Mouse (Mus musculus) olfactory bulb, adult 2 months (tissue): ENCODE results near the gene Cdk4. TPM values are rescaled to one million over a fixed set of nuclear protein-coding genes. Genes with fewer than 3 reads are reported as not detected.

Source experiments
- H3K27ac ChIP-seq: fragments of 200-500 bp; 2 replicates; pipeline ENCODE4 v1.5.1; 2012; ENCODE audit warnings: low read depth, low read length; ENCODE audit not compliant: insufficient read depth
- H3K4me1 ChIP-seq: fragments of 200-500 bp; 2 replicates; pipeline ENCODE4 v1.6.1; 2012; ENCODE audit warnings: low read length; ENCODE audit not compliant: control insufficient read depth, insufficient read depth
- H3K4me3 ChIP-seq: fragments of 200-500 bp; 2 replicates; pipeline ENCODE4 v1.5.1; 2012; ENCODE audit warnings: mild to moderate bottlenecking, low read depth, low read length, moderate library complexity; ENCODE audit not compliant: insufficient read depth
- CTCF ChIP-seq: fragments of 200-500 bp; IDR thresholded peaks from 2 replicates; pipeline ENCODE4 v1.5.1; 2012; ENCODE audit warnings: low read depth, mild to moderate bottlenecking, low read length, moderate library complexity; ENCODE audit not compliant: insufficient read depth
- POLR2A ChIP-seq: fragments of 200-500 bp; IDR thresholded peaks from 2 replicates; pipeline ENCODE4 v1.6.1; 2012; ENCODE audit warnings: mild to moderate bottlenecking, low read depth, low read length, moderate library complexity; ENCODE audit not compliant: insufficient read depth
- WGBS: fragments of 180-500 bp; shearing (Covaris S2); methylation state at CpG from one replicate; pipeline ENCODE4 v1.1.7; 2018; 5-methylcytosine and 5-hydroxymethylcytosine counted together
- polyA plus RNA-seq: library from polyadenylated mRNA; stranded (reverse); fragments of >200 nt; gene quantifications from 2 replicates; pipeline ENCODE4 v1.2.4, GENCODE M21; 2012; ENCODE audit warnings: low replicate concordance; ENCODE audit not compliant: missing spikeins, insufficient read depth, insufficient read length

The Cdk4 gene
- polyA plus RNA-seq, 1 experiment = not detected

DNA sequence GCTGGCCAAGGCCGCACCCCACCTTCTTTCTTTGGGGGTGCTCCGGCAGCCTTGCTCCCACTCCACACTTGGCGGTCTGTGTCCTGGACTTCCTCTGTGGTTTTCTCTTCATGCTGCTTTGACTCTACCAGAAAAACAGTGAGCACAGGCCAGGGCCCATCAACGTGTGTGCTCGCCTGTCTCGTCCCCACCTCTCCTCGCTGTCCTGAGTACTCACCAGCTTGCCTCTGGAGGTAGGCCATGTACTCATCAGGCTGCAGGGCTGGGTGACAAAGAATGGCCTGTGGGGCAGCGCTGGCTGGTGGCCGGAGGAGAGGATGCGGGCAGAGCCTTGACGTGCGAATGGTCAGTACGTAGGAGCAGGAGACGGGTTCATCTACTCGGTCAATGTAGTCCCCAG is 36.5 kb downstream of the Cdk4 start:
- WGBS = 91% methylated on average over 15 of the region's 15 CpGs
- no peak for TF ChIP-seq POLR2A
- TF ChIP-seq CTCF = no peak
- no peak overlapping the region for H3K27ac ChIP-seq
- peaks cover 30% of the 10 kb centered on the region for H3K4me1 ChIP-seq
- H3K4me3 ChIP-seq = no peak overlapping the region

DNA sequence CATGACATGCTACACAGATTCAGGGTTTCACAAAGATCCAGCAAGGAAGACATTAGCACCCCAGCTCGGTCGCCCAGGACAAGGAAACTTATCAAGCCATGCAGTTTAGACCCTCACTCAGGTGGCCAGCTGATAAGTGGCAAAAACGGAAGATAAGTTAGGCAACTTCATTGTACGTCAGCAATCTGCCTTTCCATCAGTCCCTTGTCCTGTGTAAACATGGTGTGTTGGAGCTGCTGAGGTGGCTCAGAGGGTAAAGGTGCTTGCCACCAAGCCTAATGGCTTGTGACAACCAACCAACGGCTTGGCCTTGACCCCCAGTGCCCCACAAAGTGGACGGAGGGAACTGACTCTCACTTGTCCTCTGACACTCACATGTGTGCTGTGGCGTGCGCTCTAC is 37.1 kb downstream of the Cdk4 start:
- Histone ChIP-seq H3K4me1 (peaks cover 27% of the 10 kb centered on the region), H3K27ac (no peak overlapping the region), H3K4me3 (no peak overlapping the region)
- no peak for TF ChIP-seq CTCF
- TF ChIP-seq POLR2A = no peak
- WGBS = 91% methylated on average over 8 of the region's 8 CpGs

DNA sequence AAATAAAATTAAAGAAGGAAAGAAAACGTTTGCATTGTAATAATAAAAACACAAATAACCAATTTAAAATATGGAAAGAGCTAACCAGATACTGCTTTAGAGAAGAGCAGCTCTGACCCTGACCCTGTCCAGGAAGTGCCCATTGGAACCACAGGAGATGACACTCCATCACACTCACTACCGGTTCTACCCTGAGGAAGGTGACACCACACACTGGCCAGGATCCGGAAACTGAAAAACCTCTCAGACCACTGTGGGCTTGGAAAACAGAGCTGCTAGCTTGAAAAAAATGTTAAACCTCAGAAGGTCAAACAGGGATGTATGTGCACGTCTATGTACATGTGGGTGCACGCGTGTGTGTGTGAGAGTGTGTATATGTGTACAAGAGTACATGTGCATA is 37.8 kb downstream of the Cdk4 start:
- peaks cover 21% of the 10 kb centered on the region for H3K4me1 ChIP-seq
- WGBS = 84% methylated on average over 6 of the region's 6 CpGs
- H3K27ac ChIP-seq = no peak overlapping the region
- TF ChIP-seq CTCF (no peak), POLR2A (no peak)
- H3K4me3 ChIP-seq = no peak overlapping the region

DNA sequence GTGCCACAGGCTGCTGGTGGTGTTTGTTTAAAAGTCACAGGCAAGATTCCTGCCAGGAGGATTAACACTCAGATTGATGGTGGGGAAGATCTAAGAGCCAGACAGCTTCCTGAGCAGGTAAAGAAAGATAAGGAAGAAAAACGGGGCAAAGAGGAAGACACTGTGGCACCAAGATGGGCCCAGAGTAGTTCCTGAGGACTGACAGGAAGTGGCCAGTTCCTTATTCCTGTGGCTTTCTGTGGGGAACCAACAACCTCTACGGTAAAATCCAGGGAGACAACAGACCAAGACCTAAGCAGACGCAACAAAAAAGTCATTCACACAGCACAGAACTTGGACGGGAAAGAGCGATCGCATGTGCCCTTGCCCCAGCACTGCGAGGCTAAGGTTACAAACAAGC is 40.3 kb downstream of the Cdk4 start:
- 61% methylated on average over 7 of the region's 7 CpGs for WGBS
- Histone ChIP-seq H3K4me3 (no peak overlapping the region), H3K27ac (no peak overlapping the region), H3K4me1 (no peaks in the 10 kb centered on the region)
- TF ChIP-seq POLR2A (no peak), CTCF (no peak)

DNA sequence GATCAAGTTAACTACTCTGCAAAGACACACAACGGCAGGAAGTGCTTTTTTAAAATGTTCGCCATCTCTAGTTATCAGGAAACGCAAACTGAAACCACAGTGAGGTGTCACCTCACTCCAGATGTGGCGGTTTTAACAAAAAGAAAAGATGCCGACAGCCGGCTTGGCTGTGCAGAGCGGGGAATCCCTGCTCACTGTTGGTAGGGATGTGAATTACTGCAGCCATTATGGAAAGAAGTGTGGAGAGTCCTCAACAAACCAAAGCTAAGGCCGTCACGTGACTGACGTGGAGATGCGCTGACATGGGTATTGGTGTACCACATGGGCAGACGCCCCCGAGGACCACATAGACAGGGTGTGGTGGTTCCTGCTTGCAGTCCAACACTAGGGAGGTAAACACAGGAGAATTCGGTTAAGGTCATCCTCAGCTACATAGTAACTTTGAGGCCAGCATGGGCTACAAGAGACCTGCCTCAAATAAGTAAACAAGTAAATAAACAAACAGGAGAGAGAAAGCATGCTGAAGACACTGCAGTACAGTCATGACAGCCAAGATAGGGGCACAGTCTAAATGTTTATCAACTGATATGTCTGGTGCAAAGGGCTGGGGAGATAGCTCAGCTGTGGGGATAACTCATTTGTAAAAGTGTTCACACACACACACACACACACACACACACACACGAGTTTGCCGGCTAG is 44.4 kb downstream of the Cdk4 start:
- no peaks in the 10 kb centered on the region for H3K4me1 ChIP-seq
- no peak overlapping the region for H3K4me3 ChIP-seq
- 87% methylated on average over 16 of the region's 16 CpGs for WGBS
- no peak overlapping the region for H3K27ac ChIP-seq
- TF ChIP-seq CTCF = no peak
- TF ChIP-seq POLR2A = no peak

DNA sequence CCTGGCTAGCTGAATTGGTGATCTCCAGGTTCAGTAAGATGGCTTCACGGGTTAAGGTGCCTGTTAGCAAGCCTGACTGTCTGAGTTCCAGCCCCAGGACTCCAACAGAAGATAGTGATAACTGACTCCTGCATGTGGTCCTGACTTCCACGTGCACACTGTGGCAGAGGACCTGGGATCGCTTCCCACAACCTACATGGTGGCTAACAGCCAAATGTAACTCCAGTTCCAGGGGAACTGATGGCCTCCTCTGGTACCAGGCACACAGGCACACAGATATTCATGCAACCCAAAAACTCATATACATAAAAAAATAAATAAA is 44.9 kb downstream of the Cdk4 start:
- TF ChIP-seq CTCF = no peak
- no peak for TF ChIP-seq POLR2A
- no peaks in the 10 kb centered on the region for H3K4me1 ChIP-seq
- WGBS = 81% methylated on average over 3 of the region's 3 CpGs
- H3K27ac ChIP-seq = no peak overlapping the region
- no peak overlapping the region for H3K4me3 ChIP-seq

DNA sequence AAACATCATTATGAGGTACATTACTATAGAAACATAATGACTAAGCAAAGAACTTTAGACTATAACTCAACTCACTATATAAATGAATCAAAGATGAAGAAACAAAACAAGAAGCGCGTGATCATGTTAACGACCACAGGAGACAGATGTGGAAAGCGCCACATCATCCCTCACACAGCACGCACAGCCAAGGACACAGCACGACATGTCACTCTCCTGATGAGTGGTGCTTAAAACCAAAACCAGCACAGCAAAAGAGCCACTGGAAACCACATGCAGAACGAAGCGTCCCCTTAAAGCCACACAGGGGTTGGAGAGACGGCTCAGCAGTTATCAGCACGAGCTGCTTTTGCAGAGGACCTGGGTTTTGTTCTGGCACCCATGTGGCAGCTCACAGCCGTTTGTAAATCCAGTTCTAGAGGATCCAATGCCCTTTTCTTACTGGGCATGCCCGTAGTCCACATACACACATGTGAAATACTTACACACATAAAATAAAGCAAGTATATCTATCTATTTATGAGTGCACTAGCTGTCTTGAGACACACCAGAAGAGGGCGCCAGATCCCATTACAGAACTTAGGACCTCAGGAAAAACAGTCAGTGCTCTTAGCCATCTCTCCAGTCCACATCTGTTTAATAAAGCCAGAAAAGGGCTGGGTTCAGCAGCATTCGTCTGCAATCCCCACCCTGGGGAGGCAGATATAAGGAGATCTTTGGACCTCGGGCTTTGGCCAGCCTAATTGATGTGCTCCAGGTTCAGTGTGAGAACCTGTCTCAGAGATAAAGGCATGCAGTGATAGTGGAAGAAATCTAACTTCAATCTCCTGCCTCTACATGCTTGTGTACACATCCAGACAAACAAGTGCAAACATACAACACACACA is 47.9 kb downstream of the Cdk4 start:
- TF ChIP-seq CTCF (no peak), POLR2A (no peak)
- Histone ChIP-seq H3K4me1 (no peaks in the 10 kb centered on the region), H3K27ac (no peak overlapping the region), H3K4me3 (no peak overlapping the region)
- 90% methylated on average over 15 of the region's 15 CpGs for WGBS

DNA sequence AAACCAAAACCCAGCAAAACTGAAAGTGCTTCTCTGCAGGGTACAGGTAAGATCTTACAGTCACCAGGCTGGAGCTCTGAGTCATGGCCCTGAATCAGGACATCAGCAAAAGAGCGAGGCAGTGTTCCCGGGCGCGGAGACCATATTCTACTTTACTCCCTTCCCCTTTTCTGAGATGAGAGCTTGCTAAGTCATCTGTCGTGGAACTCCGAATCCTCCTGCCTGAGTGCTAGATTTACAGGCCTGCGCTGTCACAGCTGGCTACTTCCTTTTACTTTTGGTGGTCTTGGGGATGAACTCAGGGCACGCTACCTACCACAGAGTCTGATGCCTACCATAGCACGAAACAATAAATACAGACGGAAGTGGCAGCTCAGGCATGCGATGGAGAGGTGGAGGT is 51.1 kb downstream of the Cdk4 start:
- TF ChIP-seq POLR2A (no peak), CTCF (no peak)
- Histone ChIP-seq H3K27ac (no peak overlapping the region), H3K4me1 (no peaks in the 10 kb centered on the region), H3K4me3 (no peak overlapping the region)
- 94% methylated on average over 11 of the region's 11 CpGs for WGBS

DNA sequence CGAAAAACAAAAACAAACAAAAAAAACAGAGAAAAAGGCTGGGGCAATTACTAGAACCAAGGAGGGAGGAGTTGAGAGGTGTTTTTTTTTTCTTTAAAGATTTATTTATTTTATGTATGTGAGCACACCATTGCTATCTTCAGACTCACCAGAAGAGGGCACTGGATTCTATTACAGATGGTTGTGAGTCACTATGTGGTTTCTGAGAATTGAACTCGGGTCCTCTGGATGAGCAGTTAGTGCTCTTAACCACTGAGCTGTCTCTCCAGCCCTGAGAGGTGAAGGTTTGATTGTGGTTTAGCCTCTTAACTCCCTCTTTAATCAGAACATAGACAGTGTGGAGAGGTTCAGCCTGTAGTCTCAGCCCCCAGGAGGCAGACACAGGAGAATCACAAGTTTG is 51.7 kb downstream of the Cdk4 start:
- 64% methylated on average over 2 of the region's 2 CpGs for WGBS
- Histone ChIP-seq H3K4me1 (no peaks in the 10 kb centered on the region), H3K4me3 (no peak overlapping the region), H3K27ac (no peak overlapping the region)
- TF ChIP-seq CTCF (no peak), POLR2A (no peak)

Other genes starting within 250 kb of the Cdk4 start
- gene Atp23, start 162.2 kb upstream of the Cdk4 start, polyA plus RNA-seq = not detected in 2 replicates
- not detected in 2 replicates for gene Ctdsp2, start 84.8 kb upstream of the Cdk4 start, polyA plus RNA-seq
- gene Avil, start 62.8 kb upstream of the Cdk4 start, polyA plus RNA-seq = not detected in 2 replicates
- gene Tsfm, start 32.7 kb upstream of the Cdk4 start, polyA plus RNA-seq = not detected in 2 replicates
- not detected in 2 replicates for gene Mettl1, start 22.1 kb upstream of the Cdk4 start, polyA plus RNA-seq
- not detected in 2 replicates for gene Eef1akmt3, start 22.0 kb upstream of the Cdk4 start, polyA plus RNA-seq
- gene Cyp27b1, start 15.3 kb upstream of the Cdk4 start, polyA plus RNA-seq = not detected in 2 replicates
- not detected in 2 replicates for gene March9, start 3.4 kb upstream of the Cdk4 start, polyA plus RNA-seq
- not detected in 2 replicates for gene Tspan31, start 6.7 kb downstream of the Cdk4 start, polyA plus RNA-seq
- 219 TPM in 1 of 2 replicates, not detected in the other for gene Agap2, start 11.8 kb downstream of the Cdk4 start, polyA plus RNA-seq
- gene Os9, start 57.6 kb downstream of the Cdk4 start, polyA plus RNA-seq = 124 TPM in 1 of 2 replicates, not detected in the other
- gene B4galnt1, start 101.7 kb downstream of the Cdk4 start, polyA plus RNA-seq = not detected in 2 replicates
- not detected in 2 replicates for gene Slc26a10, start 117.1 kb downstream of the Cdk4 start, polyA plus RNA-seq
- gene Arhgef25, start 126.5 kb downstream of the Cdk4 start, polyA plus RNA-seq = not detected in 2 replicates
- 159 TPM in 1 of 2 replicates, not detected in the other for gene Dtx3, start 132.2 kb downstream of the Cdk4 start, polyA plus RNA-seq
- 102 TPM in 1 of 2 replicates, not detected in the other for gene Pip4k2c, start 148.1 kb downstream of the Cdk4 start, polyA plus RNA-seq
- 72.6 and 160 TPM in 2 replicates for gene Kif5a, start 199.8 kb downstream of the Cdk4 start, polyA plus RNA-seq
- gene Dctn2, start 202.8 kb downstream of the Cdk4 start, polyA plus RNA-seq = not detected in 2 replicates
- gene Mbd6, start 225.5 kb downstream of the Cdk4 start, polyA plus RNA-seq = not detected in 2 replicates
- gene Mars, start 248.3 kb downstream of the Cdk4 start, polyA plus RNA-seq = not detected in 2 replicates